Comparison of ENCODE assay signal across 8 mouse cellular contexts in the genomic region with DNA sequence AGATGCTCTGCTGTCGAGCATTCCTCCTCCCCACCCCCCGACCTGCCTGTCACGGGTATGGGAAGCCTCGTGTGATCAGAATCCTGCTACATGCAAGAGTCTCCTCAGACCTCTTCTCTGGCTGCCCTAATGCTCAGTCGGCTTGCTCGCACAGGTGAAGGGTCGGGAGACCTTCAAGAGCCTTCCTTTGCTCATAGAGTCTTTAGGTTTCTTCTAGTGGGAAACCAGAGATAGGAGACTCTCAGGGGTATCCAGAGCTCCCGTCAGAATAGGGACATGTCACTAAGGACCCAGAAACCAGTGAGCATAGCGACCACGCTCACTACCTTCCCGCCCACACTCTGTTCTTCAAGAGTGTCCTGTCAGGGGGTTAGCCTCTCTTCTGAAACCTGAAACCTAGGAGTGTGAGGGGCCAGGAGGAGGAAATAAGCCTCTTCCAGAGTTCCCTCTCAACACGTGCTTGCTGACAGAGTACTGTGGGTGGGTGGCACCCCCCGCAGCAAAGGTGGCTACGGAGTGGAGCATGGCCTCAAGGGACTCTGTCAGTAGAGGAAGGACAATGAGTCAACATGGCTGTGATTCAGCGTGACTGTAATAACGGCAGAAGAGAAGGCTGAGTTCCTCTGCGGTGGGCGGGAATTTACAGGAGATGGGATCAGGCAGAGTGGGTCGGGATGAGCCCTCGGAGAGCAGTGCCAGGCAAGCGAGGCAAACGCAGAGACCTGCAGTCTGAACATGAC. TPM values are rescaled to one million over a fixed set of nuclear protein-coding genes. Genes with fewer than 3 reads are reported as not detected.
DNase-seq lines count a peak whose midpoint lies in the region; ATAC-seq lines count a peak whose summit lies in the region.

No protein-coding gene starts in this region.

- ATAC-seq in intestine, embryonic 16.5 days: no peak
- no peak for ATAC-seq in intestine, embryonic 15.5 days
- no peak for ATAC-seq in embryonic facial prominence, embryonic 13.5 days (ENCODE audit: insufficient number of reproducible peaks, insufficient read depth, low FRiP score, low TSS enrichment, low read depth)
- no peak for ATAC-seq in neural tube, embryonic 15.5 days (ENCODE audit: low FRiP score)
- ATAC-seq in cerebellum, adult (ENCODE audit: insufficient number of reproducible peaks, low FRiP score, low TSS enrichment): no peak

- H3K9me3 ChIP-seq in intestine, embryonic 16.5 days (ENCODE audit: control insufficient read depth, low read length): peaks cover 2% of the 10 kb centered on the region; the same call in 1 of the 2 replicates
- H3K9me3 ChIP-seq in intestine, embryonic 15.5 days: no peaks in the 10 kb centered on the region
- 0 out of 2 replicates have a peak, but pooled peaks cover 1% of the 10 kb centered on the region for H3K9me3 ChIP-seq in embryonic facial prominence, embryonic 13.5 days
- no peaks in the 10 kb centered on the region for H3K9me3 ChIP-seq in neural tube, embryonic 15.5 days (replicated peaks)

- H3K4me3 ChIP-seq in intestine, embryonic 16.5 days (ENCODE audit: low read length): no peak overlapping the region
- H3K4me3 ChIP-seq in intestine, embryonic 15.5 days (replicated peaks): no peak overlapping the region
- peak overlapping the region; percentile 4; the same call in 1 of the 2 replicates for H3K4me3 ChIP-seq in embryonic facial prominence, embryonic 13.5 days
- H3K4me3 ChIP-seq in neural tube, embryonic 15.5 days (replicated peaks): no peak overlapping the region

- no peaks in the 10 kb centered on the region for H3K36me3 ChIP-seq in intestine, embryonic 16.5 days (ENCODE audit: control insufficient read depth, insufficient read depth, low read length)
- no peaks in the 10 kb centered on the region for H3K36me3 ChIP-seq in intestine, embryonic 15.5 days
- H3K36me3 ChIP-seq in embryonic facial prominence, embryonic 13.5 days: no peaks in the 10 kb centered on the region
- H3K36me3 ChIP-seq in neural tube, embryonic 15.5 days: no peaks in the 10 kb centered on the region

- 24% methylated on average over 22 of the region's 22 CpGs for WGBS in intestine, embryonic 16.5 days
- WGBS in intestine, embryonic 15.5 days: 21% methylated on average over 22 of the region's 22 CpGs
- WGBS in embryonic facial prominence, embryonic 13.5 days: 22% methylated on average over 22 of the region's 22 CpGs
- WGBS in neural tube, embryonic 15.5 days: 35% methylated on average over 22 of the region's 22 CpGs

- no peak overlapping the region for H3K27ac ChIP-seq in intestine, embryonic 16.5 days (ENCODE audit: low read length)
- H3K27ac ChIP-seq in intestine, embryonic 15.5 days: no peak overlapping the region
- no peak overlapping the region for H3K27ac ChIP-seq in embryonic facial prominence, embryonic 13.5 days
- H3K27ac ChIP-seq in neural tube, embryonic 15.5 days (replicated peaks): no peak overlapping the region; the same call in 1 of the 2 replicates

- H3K9ac ChIP-seq in intestine, embryonic 16.5 days (ENCODE audit: low read depth, low read length): 0 out of 2 replicates have a peak overlapping the region, but pooled peaks have one; percentile 4
- H3K9ac ChIP-seq in intestine, embryonic 15.5 days: no peak overlapping the region
- no peak overlapping the region for H3K9ac ChIP-seq in embryonic facial prominence, embryonic 13.5 days
- no peak overlapping the region for H3K9ac ChIP-seq in neural tube, embryonic 15.5 days (replicated peaks)

- no peak overlapping the region for H3K4me2 ChIP-seq in intestine, embryonic 16.5 days (ENCODE audit: low read depth, low read length)
- no peak overlapping the region for H3K4me2 ChIP-seq in intestine, embryonic 15.5 days (replicated peaks)
- H3K4me2 ChIP-seq in embryonic facial prominence, embryonic 13.5 days: peak overlapping the region; percentile 39
- peak overlapping the region; percentile 32; the same call in 1 of the 2 replicates for H3K4me2 ChIP-seq in neural tube, embryonic 15.5 days

- peak; percentile 80 for DNase-seq in right cerebral cortex, adult 18-20 months
- no peak for DNase-seq in right cerebral cortex, postnatal 4 days
- no peak for DNase-seq in cerebellum, postnatal 4 days (ENCODE audit: low spot score in 2 of 2)

- no peaks in the 10 kb centered on the region for H3K27me3 ChIP-seq in intestine, embryonic 16.5 days (replicated peaks; ENCODE audit: control insufficient read depth, insufficient read depth, low read length)
- no peaks in the 10 kb centered on the region for H3K27me3 ChIP-seq in intestine, embryonic 15.5 days (replicated peaks)
- peaks cover 7% of the 10 kb centered on the region; the same call in 1 of the 2 replicates for H3K27me3 ChIP-seq in embryonic facial prominence, embryonic 13.5 days
- H3K27me3 ChIP-seq in neural tube, embryonic 15.5 days (replicated peaks): no peaks in the 10 kb centered on the region

- 0 out of 2 replicates have a peak, but pooled peaks cover 4% of the 10 kb centered on the region for H3K4me1 ChIP-seq in intestine, embryonic 16.5 days (ENCODE audit: control insufficient read depth, insufficient read depth, low read length)
- 0 out of 2 replicates have a peak, but pooled peaks cover 6% of the 10 kb centered on the region for H3K4me1 ChIP-seq in intestine, embryonic 15.5 days (replicated peaks)
- H3K4me1 ChIP-seq in embryonic facial prominence, embryonic 13.5 days: peaks cover 14% of the 10 kb centered on the region
- H3K4me1 ChIP-seq in neural tube, embryonic 15.5 days: peaks cover 7% of the 10 kb centered on the region

RNA-seq across cellular contexts. Expression of a gene that starts 31.6 kb away (rescaled TPM):
- polyA plus RNA-seq in intestine, embryonic 16.5 days (2015; fragmentation: Nextera tagmentation; extraction: Ambion mirVana): 0.17 and 0.27 TPM in 2 replicates
- polyA plus RNA-seq in intestine, embryonic 15.5 days (2015; fragmentation: Nextera tagmentation; extraction: Ambion mirVana): 0.24 and 0.25 TPM in 2 replicates
- 0.08 and 0.10 TPM in 2 replicates for polyA plus RNA-seq in embryonic facial prominence, embryonic 13.5 days (2015; fragmentation: Nextera tagmentation; extraction: Ambion mirVana)
- 0.23 and 0.43 TPM in 2 replicates for polyA plus RNA-seq in neural tube, embryonic 15.5 days (2015; fragmentation: Nextera tagmentation; extraction: Ambion mirVana)

RNA-seq across cellular contexts. Expression of a gene that starts 33.1 kb away (rescaled TPM):
- 12.4 and 12.6 TPM in 2 replicates for polyA plus RNA-seq in intestine, embryonic 16.5 days (2015; fragmentation: Nextera tagmentation; extraction: Ambion mirVana)
- polyA plus RNA-seq in intestine, embryonic 15.5 days (2015; fragmentation: Nextera tagmentation; extraction: Ambion mirVana): 9.1 and 11.1 TPM in 2 replicates
- 11.1 and 12.2 TPM in 2 replicates for polyA plus RNA-seq in embryonic facial prominence, embryonic 13.5 days (2015; fragmentation: Nextera tagmentation; extraction: Ambion mirVana)
- 10.4 and 12.7 TPM in 2 replicates for polyA plus RNA-seq in neural tube, embryonic 15.5 days (2015; fragmentation: Nextera tagmentation; extraction: Ambion mirVana)

RNA-seq across cellular contexts. Expression of a gene that starts 42.2 kb away (rescaled TPM):
- polyA plus RNA-seq in intestine, embryonic 16.5 days (2015; fragmentation: Nextera tagmentation; extraction: Ambion mirVana): 85.4 and 93.0 TPM in 2 replicates
- 86.9 and 88.7 TPM in 2 replicates for polyA plus RNA-seq in intestine, embryonic 15.5 days (2015; fragmentation: Nextera tagmentation; extraction: Ambion mirVana)
- 82.0 and 82.7 TPM in 2 replicates for polyA plus RNA-seq in embryonic facial prominence, embryonic 13.5 days (2015; fragmentation: Nextera tagmentation; extraction: Ambion mirVana)
- polyA plus RNA-seq in neural tube, embryonic 15.5 days (2015; fragmentation: Nextera tagmentation; extraction: Ambion mirVana): 63.7 and 67.4 TPM in 2 replicates

RNA-seq across cellular contexts. Expression of a gene that starts 42.4 kb away (rescaled TPM):
- 0.29 and 0.37 TPM in 2 replicates for polyA plus RNA-seq in intestine, embryonic 16.5 days (2015; fragmentation: Nextera tagmentation; extraction: Ambion mirVana)
- polyA plus RNA-seq in intestine, embryonic 15.5 days (2015; fragmentation: Nextera tagmentation; extraction: Ambion mirVana): 0.40 and 0.45 TPM in 2 replicates
- 0.72 and 1.5 TPM in 2 replicates for polyA plus RNA-seq in embryonic facial prominence, embryonic 13.5 days (2015; fragmentation: Nextera tagmentation; extraction: Ambion mirVana)
- 1.9 and 2.3 TPM in 2 replicates for polyA plus RNA-seq in neural tube, embryonic 15.5 days (2015; fragmentation: Nextera tagmentation; extraction: Ambion mirVana)

RNA-seq across cellular contexts. Expression of a gene that starts 53.8 kb away (rescaled TPM):
- 25.5 and 26.9 TPM in 2 replicates for polyA plus RNA-seq in intestine, embryonic 16.5 days (2015; fragmentation: Nextera tagmentation; extraction: Ambion mirVana)
- polyA plus RNA-seq in intestine, embryonic 15.5 days (2015; fragmentation: Nextera tagmentation; extraction: Ambion mirVana): 18.1 and 21.9 TPM in 2 replicates
- 25.0 and 30.6 TPM in 2 replicates for polyA plus RNA-seq in embryonic facial prominence, embryonic 13.5 days (2015; fragmentation: Nextera tagmentation; extraction: Ambion mirVana)
- 12.6 and 18.5 TPM in 2 replicates for polyA plus RNA-seq in neural tube, embryonic 15.5 days (2015; fragmentation: Nextera tagmentation; extraction: Ambion mirVana)

Comparison
In these comparisons a context has a peak if more than half of its experiments do, and no peak if none do; other contexts are left out.
1. H3K4me2 ChIP-seq: peak in embryonic facial prominence, embryonic 13.5 days (single experiment) and neural tube, embryonic 15.5 days (single experiment); none in intestine, embryonic 16.5 days (single experiment) and intestine, embryonic 15.5 days (single experiment).